Mouse (Mus musculus) heart, adult 2 months (tissue): ENCODE measurements at regions not wholly inside any gene's neighbourhood (a gene's known extent, or its start where the extent isn't known, plus 50 kb on each side); places are given as distances from the start of the nearest gene placed in this dataset.

Source experiments
- DNase-seq, 2 experiments: peaks; one replicate each; pipeline ENCODE4 v3.0.0; 2021
- H3K27ac ChIP-seq: fragments of 200-600 bp; 2 replicates; pipeline ENCODE4 v1.8.1; 2022
- H3K27me3 ChIP-seq: fragments of 200-500 bp; 2 replicates; pipeline ENCODE4 v1.6.1; 2012; ENCODE audit warnings: mild to moderate bottlenecking, low read length, inconsistent platforms, mixed read lengths; ENCODE audit not compliant: control insufficient read depth, insufficient read depth
- H3K36me3 ChIP-seq: fragments of 200-500 bp; 2 replicates; pipeline ENCODE4 v1.6.1; 2012; ENCODE audit warnings: low read length, inconsistent platforms; ENCODE audit not compliant: control insufficient read depth, insufficient read depth
- H3K4me1 ChIP-seq: fragments of 200-500 bp; 2 replicates; pipeline ENCODE4 v1.6.1; 2011; ENCODE audit warnings: low read length; ENCODE audit not compliant: control insufficient read depth, insufficient read depth
- H3K4me3 ChIP-seq: fragments of 200-600 bp; 2 replicates; pipeline ENCODE4 v1.8.1; 2022
- H3K79me2 ChIP-seq: fragments of 200-500 bp; replicated peaks from 2 replicates; pipeline ENCODE4 v1.6.1; 2012; ENCODE audit warnings: mild to moderate bottlenecking, inconsistent platforms, low read length, moderate library complexity, mixed read lengths; ENCODE audit not compliant: control insufficient read depth, insufficient read depth
- H3K9ac ChIP-seq: fragments of 200-500 bp; 2 replicates; pipeline ENCODE4 v1.6.1; 2012; ENCODE audit warnings: low read depth, mild to moderate bottlenecking, control low read depth, inconsistent platforms, low read length, mixed read lengths
- CTCF ChIP-seq: fragments of 200-600 bp; IDR thresholded peaks from 2 replicates; pipeline ENCODE4 v1.8.1; 2022; ENCODE audit warnings: antibody characterized with exemption, mild to moderate bottlenecking, moderate library complexity
- EP300 ChIP-seq: fragments of 200-500 bp; IDR thresholded peaks from 2 replicates; pipeline ENCODE4 v1.6.1; 2011; ENCODE audit warnings: low read depth, low read length, control low read depth; ENCODE audit not compliant: insufficient read depth
- POLR2A ChIP-seq: fragments of 200-500 bp; IDR thresholded peaks from 2 replicates; pipeline ENCODE4 v1.6.1; 2011; ENCODE audit warnings: mild to moderate bottlenecking, low read depth, low read length, control low read depth; ENCODE audit not compliant: insufficient read depth
- WGBS: fragments of 180-500 bp; shearing (Covaris S2); methylation state at CpG from one replicate; pipeline ENCODE4 v1.1.7; 2018; 5-methylcytosine and 5-hydroxymethylcytosine counted together
- intact Hi-C: fragments of 180-260 bp; cut with DNase I; formaldehyde crosslinking; loops from one replicate; pipeline ENCODE4 v1.15.1; 2025

GRCm38 (mm10) chr11:48418066-48418756, 381.9 kb upstream of the Rack1 start:
- Histone ChIP-seq H3K4me1 (no peaks in the 10 kb centered on the region), H3K9ac (no peak overlapping the region), H3K79me2 (no peaks in the 10 kb centered on the region), H3K27ac (no peak overlapping the region), H3K4me3 (no peak overlapping the region), H3K36me3 (no peaks in the 10 kb centered on the region), H3K27me3 (no peaks in the 10 kb centered on the region)
- intact Hi-C loops = no loop called here
- 82% methylated on average over 6 of the region's 6 CpGs for WGBS
- TF ChIP-seq CTCF = no peak
- no peak for TF ChIP-seq POLR2A
- no peak for TF ChIP-seq EP300
- DNase-seq = no peak

- intact Hi-C loops = no loop called here
- no peaks in the 10 kb centered on the region for H3K36me3 ChIP-seq
- 69% methylated on average over 2 of the region's 2 CpGs for WGBS
- TF ChIP-seq CTCF = no peak
- TF ChIP-seq POLR2A = no peak
- no peak for TF ChIP-seq EP300
- no peak overlapping the region for H3K9ac ChIP-seq
- H3K79me2 ChIP-seq = no peaks in the 10 kb centered on the region
- H3K4me1 ChIP-seq = no peaks in the 10 kb centered on the region
- no peaks in the 10 kb centered on the region for H3K27me3 ChIP-seq
- H3K27ac ChIP-seq = no peak overlapping the region
- no peak overlapping the region for H3K4me3 ChIP-seq
- no peak for DNase-seq
Measured at GRCm38 (mm10) chr11:48417615-48418014, 382.5 kb upstream of the Rack1 start.

GRCm38 (mm10) chr11:48398032-48398431, 402.1 kb upstream of the Rack1 start:
- DNase-seq = no peak
- no peak for TF ChIP-seq EP300
- Histone ChIP-seq H3K79me2 (no peaks in the 10 kb centered on the region), H3K36me3 (no peaks in the 10 kb centered on the region), H3K9ac (no peak overlapping the region), H3K27ac (no peak overlapping the region), H3K27me3 (no peaks in the 10 kb centered on the region), H3K4me1 (no peaks in the 10 kb centered on the region), H3K4me3 (no peak overlapping the region)
- intact Hi-C loops = no loop called here
- 57% methylated on average over 2 of the region's 2 CpGs for WGBS

GRCm38 (mm10) chr11:48381489-48381888, 392.7 kb upstream of the Sgcd start:
- H3K36me3 ChIP-seq = no peaks in the 10 kb centered on the region
- intact Hi-C loops = no loop called here

GRCm38 (mm10) chr11:48378044-48378443, 389.3 kb upstream of the Sgcd start:
- Histone ChIP-seq H3K9ac (no peak overlapping the region), H3K79me2 (no peaks in the 10 kb centered on the region), H3K27ac (no peak overlapping the region), H3K4me1 (no peaks in the 10 kb centered on the region), H3K36me3 (no peaks in the 10 kb centered on the region), H3K4me3 (no peak overlapping the region), H3K27me3 (no peaks in the 10 kb centered on the region)
- no peak for DNase-seq
- WGBS = 79% methylated on average over 4 of the region's 4 CpGs
- TF ChIP-seq POLR2A (no peak), CTCF (no peak), EP300 (no peak)
- intact Hi-C loops = no loop called here

More at GRCm38 (mm10) chr11:48381489-48381888, 392.7 kb upstream of the Sgcd start:
- H3K27ac ChIP-seq = no peak overlapping the region
- no peaks in the 10 kb centered on the region for H3K79me2 ChIP-seq
- no peak overlapping the region for H3K4me3 ChIP-seq
- TF ChIP-seq EP300 = no peak
- no peak for TF ChIP-seq CTCF
- no peak for TF ChIP-seq POLR2A
- H3K4me1 ChIP-seq = no peaks in the 10 kb centered on the region
- 69% methylated on average over 4 of the region's 4 CpGs for WGBS
- no peaks in the 10 kb centered on the region for H3K27me3 ChIP-seq
- H3K9ac ChIP-seq = no peak overlapping the region
- no peak for DNase-seq

- no peaks in the 10 kb centered on the region for H3K4me1 ChIP-seq
- no peak for DNase-seq
Measured at GRCm38 (mm10) chr11:48377269-48377668, 388.5 kb upstream of the Sgcd start.

More at GRCm38 (mm10) chr11:48377269-48377668, 388.5 kb upstream of the Sgcd start:
- Histone ChIP-seq H3K79me2 (no peaks in the 10 kb centered on the region), H3K4me3 (no peak overlapping the region), H3K9ac (no peak overlapping the region), H3K27ac (no peak overlapping the region), H3K27me3 (no peaks in the 10 kb centered on the region), H3K36me3 (no peaks in the 10 kb centered on the region)
- TF ChIP-seq CTCF (no peak), POLR2A (no peak), EP300 (no peak)
- intact Hi-C loops = no loop called here
